Mouse (Mus musculus) stomach, postnatal 0 days (tissue): ENCODE results near the gene Hist1h2ad.

Source experiments
- CTCF ChIP-seq: IDR thresholded peaks from 2 replicates; pipeline ENCODE4 v1.5.1; 2016; ENCODE audit warnings: antibody characterized with exemption, low read depth, mild to moderate bottlenecking, moderate library complexity
- EP300 ChIP-seq: optimal IDR thresholded peaks from 2 replicates; pipeline ENCODE3; 2016; ENCODE audit warnings: antibody characterized with exemption

DNA sequence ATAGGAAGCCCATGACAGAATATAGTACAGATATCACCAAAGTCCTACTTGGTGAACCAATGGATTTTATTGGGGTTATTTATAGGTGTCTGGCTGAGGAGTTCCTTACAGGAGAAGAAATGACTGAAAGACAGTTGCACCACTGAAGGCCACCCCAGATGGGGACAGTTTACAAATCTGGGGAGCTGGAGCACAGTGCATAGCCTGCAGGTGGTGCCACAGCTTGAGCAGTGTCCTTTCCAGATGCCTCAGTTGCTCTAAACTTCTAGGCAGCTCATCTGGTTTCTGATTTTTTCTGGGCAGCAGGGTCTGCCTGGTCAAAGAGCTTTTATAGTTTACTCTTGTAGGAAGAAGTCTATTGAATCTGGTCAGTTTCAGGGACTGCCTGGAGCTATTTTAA, 35.7 kb downstream of the Hist1h2ad start:
- no peak for TF ChIP-seq CTCF
- TF ChIP-seq EP300 = no peak
